Mouse (Mus musculus) liver, embryonic 12.5 days (tissue): ENCODE measurements around the gene Gpr18. TPM values are rescaled to one million over a fixed set of nuclear protein-coding genes. Genes with fewer than 3 reads are reported as not detected.

Experiments used
- ATAC-seq: fragments of 200-750 bp; cut with Nextera tagmentation; 2 replicates; pipeline ENCODE4 v1.8.0; 2017; ENCODE audit warnings: moderate number of reproducible peaks, mild to moderate bottlenecking, moderate library complexity
- H3K27ac ChIP-seq: fragments of 300-500 bp; sonication (generic); 2 replicates; pipeline ENCODE4 v1.5.1; 2016; ENCODE audit warnings: mild to moderate bottlenecking
- H3K27me3 ChIP-seq: fragments of 300-500 bp; sonication (generic); replicated peaks from 2 replicates; pipeline ENCODE4 v1.6.1; 2016; ENCODE audit warnings: mild to moderate bottlenecking, moderate library complexity
- H3K36me3 ChIP-seq: fragments of 300-500 bp; sonication (generic); 2 replicates; pipeline ENCODE4 v1.6.1; 2016; ENCODE audit warnings: mild to moderate bottlenecking, moderate library complexity
- H3K4me1 ChIP-seq: fragments of 300-500 bp; sonication (generic); 2 replicates; pipeline ENCODE4 v1.6.1; 2016
- H3K4me2 ChIP-seq: fragments of 300-500 bp; sonication (generic); 2 replicates; pipeline ENCODE4 v1.6.1; 2016; ENCODE audit warnings: mild to moderate bottlenecking, moderate library complexity
- H3K4me3 ChIP-seq: fragments of 300-500 bp; sonication (generic); 2 replicates; pipeline ENCODE4 v1.5.1; 2016; ENCODE audit warnings: mild to moderate bottlenecking, moderate library complexity
- H3K9ac ChIP-seq: fragments of 300-500 bp; sonication (generic); 2 replicates; pipeline ENCODE4 v1.6.1; 2016; ENCODE audit warnings: mild to moderate bottlenecking, moderate library complexity
- H3K9me3 ChIP-seq: fragments of 300-500 bp; sonication (generic); replicated peaks from 2 replicates; pipeline ENCODE4 v1.6.1; 2016; ENCODE audit warnings: mild to moderate bottlenecking, moderate library complexity
- WGBS: fragments of 180-500 bp; shearing (Covaris S2); methylation state at CpG from one replicate; pipeline ENCODE4 v1.1.7; 2016; ENCODE audit not compliant: insufficient replicate concordance; 5-methylcytosine and 5-hydroxymethylcytosine counted together
- polyA plus RNA-seq: library from polyadenylated mRNA; unstranded; fragments of >200 nt; fragmentation: Nextera tagmentation; extraction: Ambion mirVana; gene quantifications from 2 replicates; pipeline ENCODE4 v1.2.1, GENCODE M21; 2016

The Gpr18 gene
- polyA plus RNA-seq, 1 experiment from 2014 or later = not detected

DNA sequence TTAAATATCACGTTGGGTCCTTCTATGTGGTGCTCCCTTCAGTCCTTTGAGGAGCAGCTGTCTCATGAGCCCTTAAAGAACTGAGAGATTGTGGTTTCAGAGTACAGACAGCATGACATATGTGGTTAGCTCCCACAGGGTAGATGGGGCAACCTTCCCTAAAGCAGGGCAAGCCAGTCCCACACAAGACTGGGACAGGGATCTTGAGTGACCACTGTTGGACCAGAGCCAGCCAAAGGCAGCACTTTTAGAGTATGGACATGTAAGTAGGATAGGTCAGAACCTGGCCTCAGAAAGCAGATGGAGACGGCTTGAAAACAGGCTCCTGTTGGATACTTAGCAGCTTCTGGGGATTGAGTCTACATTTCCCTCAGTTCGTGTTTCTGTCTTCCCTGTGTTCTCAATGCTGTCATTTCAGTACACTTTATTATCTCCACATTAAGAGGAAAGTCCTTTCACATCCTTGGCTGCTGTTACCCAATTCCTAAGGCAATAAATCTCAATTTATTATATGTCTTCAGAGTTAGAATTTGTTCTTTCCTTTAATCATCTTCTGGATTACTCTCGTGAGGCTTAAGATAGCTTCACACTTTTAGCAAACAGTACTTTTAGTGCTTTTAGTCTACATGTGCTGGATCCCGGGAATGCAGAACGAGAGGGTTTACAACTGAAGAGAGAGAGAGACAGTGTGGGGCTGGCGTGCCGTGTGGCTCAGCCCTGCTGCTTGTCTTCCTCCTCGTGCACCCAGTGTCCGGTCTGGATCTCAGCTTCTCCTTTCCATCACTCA is 43.4 kb upstream of the Gpr18 start:
- peaks cover 46% of the 10 kb centered on the region for H3K4me1 ChIP-seq
- H3K4me3 ChIP-seq = no peak overlapping the region
- ATAC-seq = no peak
- no peaks in the 10 kb centered on the region for H3K9me3 ChIP-seq
- no peaks in the 10 kb centered on the region for H3K27me3 ChIP-seq
- H3K4me2 ChIP-seq = no peak overlapping the region
- no peak overlapping the region for H3K27ac ChIP-seq
- H3K36me3 ChIP-seq = peaks cover 15% of the 10 kb centered on the region
- 61% methylated on average over 10 of the region's 10 CpGs for WGBS
- no peak overlapping the region for H3K9ac ChIP-seq

DNA sequence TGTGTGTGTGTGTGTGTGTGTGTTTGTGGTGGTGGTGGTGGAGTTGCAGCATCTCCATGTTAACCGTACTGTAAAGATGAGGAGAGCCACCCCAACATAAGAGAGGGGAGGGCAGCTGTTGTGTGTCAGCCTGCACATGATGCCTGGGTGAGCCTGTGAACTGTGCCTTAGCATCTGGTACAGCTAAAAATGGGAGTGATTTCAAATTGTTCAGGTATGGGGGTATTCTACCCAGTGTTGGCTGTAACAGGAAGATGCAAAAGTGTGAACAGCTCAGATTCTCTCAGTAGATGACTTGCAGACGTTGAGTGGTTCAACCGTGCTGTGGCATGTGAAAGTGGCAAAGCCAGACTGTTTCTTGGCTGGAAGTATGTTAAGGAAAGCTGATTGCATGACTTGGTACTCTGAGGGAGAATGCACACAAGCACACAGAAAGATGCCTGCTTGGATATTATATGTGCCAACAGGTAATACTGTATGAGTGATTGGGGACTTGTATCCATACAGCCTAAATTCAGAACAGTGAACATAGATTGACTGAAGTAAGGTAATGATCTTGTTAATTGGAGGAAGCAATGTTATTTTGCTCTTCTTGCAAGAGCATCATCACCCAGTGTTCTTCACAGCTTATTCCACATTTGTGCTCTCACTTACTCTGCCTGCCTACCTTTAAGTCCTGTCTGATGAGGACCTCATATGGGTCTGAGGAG is 42.6 kb upstream of the Gpr18 start:
- Histone ChIP-seq H3K4me2 (no peak overlapping the region), H3K36me3 (peaks cover 17% of the 10 kb centered on the region), H3K4me1 (peaks cover 39% of the 10 kb centered on the region), H3K27me3 (no peaks in the 10 kb centered on the region), H3K27ac (no peak overlapping the region), H3K4me3 (no peak overlapping the region), H3K9me3 (no peaks in the 10 kb centered on the region), H3K9ac (no peak overlapping the region)
- ATAC-seq = no peak
- WGBS = 74% methylated on average over 3 of the region's 3 CpGs

DNA sequence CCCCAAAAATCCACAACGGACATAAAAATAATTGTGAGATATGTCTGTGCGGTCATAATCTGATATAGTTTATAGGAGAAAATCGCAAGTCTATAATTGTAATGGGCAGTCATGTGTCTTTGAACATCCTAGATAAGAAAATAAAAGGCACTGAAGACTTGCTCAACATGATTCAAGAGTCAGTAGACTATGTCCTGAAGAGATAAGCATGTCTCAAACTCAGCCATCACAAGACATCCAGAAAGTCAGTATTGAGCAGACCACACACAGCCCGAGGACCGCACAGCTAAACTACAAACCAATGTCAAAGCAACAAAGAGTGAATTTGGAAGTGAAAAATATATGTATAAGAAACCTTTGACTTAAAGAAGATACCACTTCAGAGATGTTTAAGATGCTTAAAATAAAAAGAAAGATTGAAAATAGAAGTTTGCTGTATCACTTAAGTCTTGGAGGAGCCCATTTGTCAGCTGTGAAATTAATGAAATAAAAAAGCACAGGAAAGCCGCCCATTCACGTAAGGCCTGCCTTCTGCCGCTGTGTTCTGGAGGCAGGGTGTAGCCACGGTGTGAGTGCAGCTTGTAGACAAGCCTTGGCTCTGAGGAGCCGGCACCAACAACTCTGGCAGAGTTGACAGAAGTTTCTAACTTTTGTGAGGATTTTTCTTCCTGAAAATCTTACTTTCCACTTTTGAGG is 41.7 kb upstream of the Gpr18 start:
- peak; percentile 72 for ATAC-seq
- H3K4me3 ChIP-seq = no peak overlapping the region
- 62% methylated on average over 10 of the region's 10 CpGs for WGBS

DNA sequence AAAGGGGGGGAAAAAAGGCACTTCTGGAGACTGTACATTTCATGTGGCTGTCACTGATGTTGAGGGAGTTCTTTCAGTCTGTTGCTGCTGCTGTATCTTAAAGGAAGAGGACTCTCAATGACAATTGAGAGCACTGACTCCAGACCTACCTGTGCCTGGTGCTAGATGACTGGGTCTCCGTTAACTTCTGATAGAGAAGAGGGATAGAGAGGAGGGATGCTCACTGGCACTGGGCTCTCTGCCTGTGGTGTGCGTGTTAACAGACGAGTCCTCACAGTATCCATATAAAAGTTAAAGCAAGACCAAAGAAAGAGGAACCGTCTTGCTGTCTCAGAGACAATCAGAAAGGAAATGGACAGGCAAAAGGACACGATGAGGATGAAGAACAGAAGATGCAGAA is 40.7 kb upstream of the Gpr18 start:
- peaks cover 31% of the 10 kb centered on the region for H3K4me1 ChIP-seq
- 56% methylated on average over 5 of the region's 5 CpGs for WGBS
- no peak overlapping the region for H3K4me2 ChIP-seq
- H3K9ac ChIP-seq = no peak overlapping the region
- no peaks in the 10 kb centered on the region for H3K9me3 ChIP-seq
- H3K36me3 ChIP-seq = peaks cover 15% of the 10 kb centered on the region
- no peak overlapping the region for H3K27ac ChIP-seq
- no peaks in the 10 kb centered on the region for H3K27me3 ChIP-seq
- no peak for ATAC-seq
- no peak overlapping the region for H3K4me3 ChIP-seq

More for the DNA sequence above, 41.7 kb upstream of the Gpr18 start:
- no peak overlapping the region for H3K9ac ChIP-seq
- no peak overlapping the region for H3K4me2 ChIP-seq
- no peaks in the 10 kb centered on the region for H3K27me3 ChIP-seq
- no peak overlapping the region for H3K27ac ChIP-seq
- no peaks in the 10 kb centered on the region for H3K9me3 ChIP-seq
- peaks cover 32% of the 10 kb centered on the region for H3K4me1 ChIP-seq
- peaks cover 17% of the 10 kb centered on the region for H3K36me3 ChIP-seq

DNA sequence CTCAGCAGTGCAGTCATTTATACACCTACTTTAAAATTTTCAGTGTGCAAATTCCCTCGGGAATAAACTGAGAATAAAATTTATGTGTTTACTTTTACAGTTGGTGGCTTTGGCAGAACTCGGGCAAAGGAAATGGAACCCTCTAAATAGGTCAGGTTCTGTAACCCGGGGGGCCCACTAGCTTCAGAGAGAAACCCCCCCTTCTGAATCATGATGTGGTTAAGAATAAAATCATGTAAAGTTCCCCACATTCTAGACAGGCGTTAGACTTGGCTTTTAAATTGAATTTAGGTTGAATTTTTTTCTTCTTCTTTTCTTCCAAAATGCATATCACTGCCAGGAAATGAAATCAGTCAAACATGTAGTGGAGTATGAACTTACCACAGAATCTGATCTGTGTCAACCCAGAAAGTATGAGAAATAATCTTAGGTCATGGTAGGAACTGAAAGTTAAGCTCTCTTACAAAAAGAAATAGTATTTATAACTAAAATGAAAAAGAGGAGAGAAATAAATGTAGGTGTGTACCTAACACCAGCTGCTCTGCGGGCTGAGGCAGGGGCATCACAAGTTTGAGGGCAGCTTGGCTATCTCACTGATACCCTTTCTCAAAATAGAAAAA is 39.7 kb upstream of the Gpr18 start:
- H3K27ac ChIP-seq = no peak overlapping the region
- H3K27me3 ChIP-seq = no peaks in the 10 kb centered on the region
- H3K4me3 ChIP-seq = no peak overlapping the region
- WGBS = 68% methylated on average over 5 of the region's 5 CpGs
- ATAC-seq = no peak
- H3K4me2 ChIP-seq = no peak overlapping the region
- peaks cover 14% of the 10 kb centered on the region for H3K36me3 ChIP-seq
- H3K9ac ChIP-seq = no peak overlapping the region
- H3K9me3 ChIP-seq = no peaks in the 10 kb centered on the region
- peaks cover 32% of the 10 kb centered on the region for H3K4me1 ChIP-seq

DNA sequence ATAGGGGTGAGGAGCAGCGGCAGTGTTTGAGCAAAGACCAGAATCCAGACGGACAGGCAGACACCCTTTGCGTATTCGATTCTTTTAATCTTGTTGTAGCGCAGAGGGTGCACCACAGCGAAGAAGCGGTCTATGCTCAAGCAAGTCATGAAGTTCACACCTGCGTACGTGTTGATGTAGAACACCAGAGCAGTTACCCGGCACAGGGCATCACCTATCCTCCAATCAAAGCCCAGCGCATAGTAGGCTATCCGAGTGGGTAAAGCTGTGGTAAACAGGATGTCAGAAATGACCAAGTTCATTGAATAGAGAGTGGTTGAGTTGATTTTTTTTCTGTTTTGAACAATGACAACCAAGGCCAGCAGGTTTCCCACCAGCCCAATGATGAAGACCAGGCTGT is 39.0 kb upstream of the Gpr18 start:
- no peak for ATAC-seq
- no peak overlapping the region for H3K27ac ChIP-seq
- no peaks in the 10 kb centered on the region for H3K27me3 ChIP-seq
- H3K36me3 ChIP-seq = peaks cover 14% of the 10 kb centered on the region
- H3K9me3 ChIP-seq = no peaks in the 10 kb centered on the region
- no peak overlapping the region for H3K4me2 ChIP-seq
- no peak overlapping the region for H3K9ac ChIP-seq
- peaks cover 38% of the 10 kb centered on the region for H3K4me1 ChIP-seq
- no peak overlapping the region for H3K4me3 ChIP-seq
- 90% methylated on average over 12 of the region's 12 CpGs for WGBS

DNA sequence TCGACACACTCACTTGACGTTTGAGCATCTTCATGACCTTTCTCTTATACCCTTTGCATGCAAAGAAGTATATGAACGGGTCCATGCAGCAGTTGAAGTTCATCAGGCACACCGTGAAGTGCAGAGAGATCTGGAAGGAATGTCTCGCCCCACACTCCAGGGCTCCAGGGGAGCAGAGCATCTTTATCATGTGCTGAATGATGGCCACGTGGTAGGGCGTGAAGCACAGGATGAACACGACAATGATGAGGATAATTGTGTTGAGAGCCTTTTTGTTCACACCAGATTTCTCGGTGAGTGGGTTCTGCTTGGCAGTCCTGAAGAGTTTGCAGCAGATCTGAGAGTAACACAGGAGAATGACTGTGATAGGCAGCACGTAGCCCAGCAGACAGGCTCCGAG is 38.5 kb upstream of the Gpr18 start:
- Histone ChIP-seq H3K4me1 (peaks cover 40% of the 10 kb centered on the region), H3K4me2 (no peak overlapping the region), H3K27ac (no peak overlapping the region), H3K36me3 (peaks cover 14% of the 10 kb centered on the region), H3K9me3 (no peaks in the 10 kb centered on the region), H3K9ac (no peak overlapping the region), H3K4me3 (no peak overlapping the region), H3K27me3 (no peaks in the 10 kb centered on the region)
- 83% methylated on average over 11 of the region's 11 CpGs for WGBS
- ATAC-seq = no peak

DNA sequence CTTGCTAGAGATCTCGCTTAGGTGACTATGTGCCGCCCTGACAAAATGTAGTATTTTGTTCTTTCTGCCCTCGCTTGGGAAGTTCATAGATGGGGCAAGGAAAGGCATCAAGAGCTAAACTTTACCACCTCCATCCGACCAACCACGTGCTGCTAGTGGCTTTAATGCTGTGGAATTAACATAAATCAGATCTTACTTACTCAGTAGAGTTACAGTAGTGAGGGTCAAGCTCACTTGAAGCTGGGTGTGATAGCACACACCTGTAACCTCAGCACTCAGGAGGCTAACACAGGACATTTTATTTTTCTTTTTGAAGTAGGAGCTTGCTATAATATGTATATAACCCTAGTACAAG is 36.4 kb upstream of the Gpr18 start:
- Histone ChIP-seq H3K4me1 (peaks cover 32% of the 10 kb centered on the region), H3K27ac (0 out of 2 replicates have a peak overlapping the region, but pooled peaks have one; percentile 6), H3K27me3 (no peaks in the 10 kb centered on the region), H3K4me3 (no peak overlapping the region), H3K9me3 (no peaks in the 10 kb centered on the region), H3K4me2 (no peak overlapping the region), H3K9ac (no peak overlapping the region), H3K36me3 (peaks cover 14% of the 10 kb centered on the region)
- ATAC-seq = no peak
- 74% methylated on average over 5 of the region's 5 CpGs for WGBS

DNA sequence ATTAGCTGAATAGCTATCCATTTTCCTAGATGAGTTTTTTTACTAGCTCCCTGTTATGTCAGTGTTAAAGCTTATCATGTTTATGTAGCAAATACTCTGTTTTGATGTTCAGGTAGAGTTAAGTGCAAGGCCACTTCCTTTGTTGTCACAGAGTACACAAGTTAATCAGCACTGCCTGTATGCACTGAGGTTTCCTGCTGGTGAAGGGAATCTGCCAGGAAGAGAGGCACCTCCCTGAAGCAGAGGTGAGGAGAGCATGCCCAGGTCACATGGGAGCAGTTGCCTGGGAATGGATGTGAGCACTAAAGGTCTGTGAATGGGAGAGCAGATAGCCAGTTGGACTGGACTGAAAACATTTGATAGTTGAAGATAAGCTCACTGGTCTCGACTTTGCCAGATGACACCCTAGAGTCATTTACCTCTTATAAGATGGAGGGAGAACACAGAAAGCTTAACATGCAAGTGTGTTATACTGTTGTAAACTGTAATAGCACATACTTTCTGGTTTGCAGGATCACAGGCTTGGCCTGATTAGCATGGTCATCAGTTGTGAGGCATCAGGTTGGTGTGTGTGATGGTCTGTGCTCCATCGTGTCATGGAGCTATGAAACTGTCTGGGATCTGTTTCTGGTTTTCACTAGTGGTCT is 35.9 kb upstream of the Gpr18 start:
- 30% methylated on average over 2 of the region's 2 CpGs for WGBS
- H3K27me3 ChIP-seq = no peaks in the 10 kb centered on the region
- H3K4me2 ChIP-seq = no peak overlapping the region
- no peak overlapping the region for H3K9ac ChIP-seq
- peak; percentile 83 for ATAC-seq
- H3K27ac ChIP-seq = 0 out of 2 replicates have a peak overlapping the region, but pooled peaks have one; percentile 6
- no peak overlapping the region for H3K4me3 ChIP-seq
- H3K36me3 ChIP-seq = peaks cover 14% of the 10 kb centered on the region
- no peaks in the 10 kb centered on the region for H3K9me3 ChIP-seq
- peaks cover 28% of the 10 kb centered on the region for H3K4me1 ChIP-seq

DNA sequence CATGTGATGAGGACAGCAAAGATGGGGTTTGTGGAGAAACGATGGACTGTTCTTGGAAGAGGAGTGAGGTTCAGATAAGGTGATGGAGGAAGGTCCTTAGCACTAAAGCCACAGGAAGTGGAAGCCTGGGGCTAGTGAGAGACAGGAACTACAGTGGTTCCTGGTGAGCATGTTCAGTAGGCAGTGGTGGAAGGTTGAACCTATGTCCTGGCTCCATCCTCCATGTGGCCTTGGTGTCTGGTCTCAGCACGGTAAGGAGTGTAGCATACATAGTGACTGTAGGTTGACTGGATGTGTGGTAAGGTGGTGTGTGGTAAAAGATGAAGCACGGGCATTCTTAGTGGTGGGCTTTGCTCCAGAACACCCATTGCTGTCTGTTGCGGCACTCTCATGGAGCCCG is 34.3 kb upstream of the Gpr18 start:
- H3K4me3 ChIP-seq = no peak overlapping the region
- WGBS = 68% methylated on average over 5 of the region's 5 CpGs
- no peak for ATAC-seq
- H3K27me3 ChIP-seq = no peaks in the 10 kb centered on the region
- no peak overlapping the region for H3K4me2 ChIP-seq
- H3K9ac ChIP-seq = no peak overlapping the region
- peaks cover 12% of the 10 kb centered on the region for H3K36me3 ChIP-seq
- H3K9me3 ChIP-seq = no peaks in the 10 kb centered on the region
- no peak overlapping the region for H3K27ac ChIP-seq
- peaks cover 28% of the 10 kb centered on the region for H3K4me1 ChIP-seq

DNA sequence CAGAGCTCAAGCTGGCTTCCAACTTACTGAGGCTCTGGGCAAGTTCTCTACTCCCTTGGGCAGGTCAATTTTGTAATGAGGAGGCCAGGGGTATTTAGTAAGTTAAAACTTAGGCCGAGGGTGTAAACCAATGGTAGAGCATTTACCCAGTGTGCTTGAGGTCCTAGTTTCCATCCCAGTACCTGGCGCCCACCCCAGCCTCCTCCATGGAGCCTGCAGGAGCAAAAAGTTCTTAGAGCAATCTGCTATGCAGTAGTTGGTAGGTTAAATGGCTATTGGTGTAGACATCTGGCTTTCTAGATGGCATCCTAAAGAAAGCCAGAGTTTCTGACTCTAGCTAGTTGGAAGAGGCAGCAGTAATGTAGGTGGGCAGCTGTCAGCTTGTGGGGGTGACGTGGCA is 33.9 kb upstream of the Gpr18 start:
- Histone ChIP-seq H3K4me2 (no peak overlapping the region), H3K4me1 (peaks cover 28% of the 10 kb centered on the region), H3K9me3 (no peaks in the 10 kb centered on the region), H3K27ac (no peak overlapping the region), H3K9ac (no peak overlapping the region), H3K4me3 (no peak overlapping the region), H3K27me3 (no peaks in the 10 kb centered on the region), H3K36me3 (peaks cover 7% of the 10 kb centered on the region)
- 69% methylated on average over 3 of the region's 3 CpGs for WGBS
- no peak for ATAC-seq
